Mouse (Mus musculus) forebrain, postnatal 0 days (tissue): ENCODE measurements around the gene Ccdc163. TPM values are rescaled to one million over a fixed set of nuclear protein-coding genes. Genes with fewer than 3 reads are reported as not detected.

Experiments
- ATAC-seq: fragments of 200-750 bp; cut with Nextera tagmentation; 2 replicates; pipeline ENCODE4 v1.8.0; 2017; ENCODE audit warnings: mild to moderate bottlenecking, moderate library complexity
- DNase-seq: peaks from one replicate; pipeline ENCODE4 v3.0.0-alpha.2; 2015
- H3K27ac ChIP-seq: fragments of 300-500 bp; sonication (generic); 2 replicates; pipeline ENCODE4 v1.5.1; 2014; ENCODE audit warnings: low read depth, mild to moderate bottlenecking, antibody characterized with exemption, low read length, moderate library complexity, mixed read lengths
- H3K27me3 ChIP-seq: fragments of 300-500 bp; sonication (generic); 2 replicates; pipeline ENCODE4 v1.6.1; 2014; ENCODE audit warnings: mild to moderate bottlenecking, low read length, mixed read lengths; ENCODE audit not compliant: insufficient read depth
- H3K36me3 ChIP-seq: fragments of 300-500 bp; sonication (generic); 2 replicates; pipeline ENCODE4 v1.6.1; 2014; ENCODE audit warnings: mild to moderate bottlenecking, moderate library complexity; ENCODE audit not compliant: insufficient read depth
- H3K4me1 ChIP-seq: fragments of 300-500 bp; sonication (generic); 2 replicates; pipeline ENCODE4 v1.6.1; 2014; ENCODE audit warnings: antibody characterized with exemption; ENCODE audit not compliant: insufficient read depth
- H3K4me2 ChIP-seq: fragments of 300-500 bp; sonication (generic); 2 replicates; pipeline ENCODE4 v1.6.1; 2014; ENCODE audit warnings: low read depth, mild to moderate bottlenecking, moderate library complexity
- H3K4me3 ChIP-seq: fragments of 300-500 bp; sonication (generic); 2 replicates; pipeline ENCODE4 v1.5.1; 2014; ENCODE audit warnings: low read depth, low read length, mixed read lengths
- H3K9ac ChIP-seq: fragments of 300-500 bp; sonication (generic); 2 replicates; pipeline ENCODE4 v1.6.1; 2014; ENCODE audit warnings: mild to moderate bottlenecking
- H3K9me3 ChIP-seq: fragments of 300-500 bp; sonication (generic); 2 replicates; pipeline ENCODE4 v1.6.1; 2016; ENCODE audit warnings: low read length
- CTCF ChIP-seq: sonication (generic); IDR thresholded peaks from 2 replicates; pipeline ENCODE4 v1.5.1; 2016; ENCODE audit warnings: antibody characterized with exemption, control low read depth, low read depth
- WGBS: fragments of 180-500 bp; shearing (Covaris S2); extraction: QIAGEN DNeasy Blood & Tissue Kit; methylation state at CpG from one replicate; pipeline ENCODE4 v1.1.7; 2014; 5-methylcytosine and 5-hydroxymethylcytosine counted together
- polyA plus RNA-seq: library from polyadenylated mRNA; unstranded; fragments of >200 nt; fragmentation: Nextera tagmentation; extraction: Ambion mirVana; gene quantifications from 2 replicates; pipeline ENCODE4 v1.2.1, GENCODE M21; 2015
- total RNA-seq: library from RNA; depleted of rRNA; stranded (reverse); fragments of >200 nt; gene quantifications from 2 replicates; pipeline ENCODE4 v1.2.3, GENCODE M21; 2014

Ccdc163 gene
- total and polyA plus RNA-seq, 2 experiments from 2014 or later: 5.3 to 13.2 TPM

GRCm38 (mm10) chr4:116768510-116768909 lies 60.2 kb downstream of the Ccdc163 start:
- no peak for TF ChIP-seq CTCF
- 92% methylated on average over 5 of the region's 5 CpGs for WGBS
- no peak for ATAC-seq
- Histone ChIP-seq H3K4me1 (no peaks in the 10 kb centered on the region), H3K9ac (no peak overlapping the region), H3K27ac (no peak overlapping the region), H3K27me3 (no peaks in the 10 kb centered on the region), H3K4me3 (no peak overlapping the region), H3K36me3 (no peaks in the 10 kb centered on the region), H3K4me2 (no peak overlapping the region), H3K9me3 (no peaks in the 10 kb centered on the region)
- DNase-seq: no peak

GRCm38 (mm10) chr4:116769060-116769459 lies 60.8 kb downstream of the Ccdc163 start:
- no peak overlapping the region for H3K27ac ChIP-seq
- no peak overlapping the region for H3K4me2 ChIP-seq
- ATAC-seq: no peak
- DNase-seq: no peak
- H3K4me1 ChIP-seq: no peaks in the 10 kb centered on the region
- no peak overlapping the region for H3K4me3 ChIP-seq
- no peak overlapping the region for H3K9ac ChIP-seq
- H3K27me3 ChIP-seq: no peaks in the 10 kb centered on the region
- no peak for TF ChIP-seq CTCF
- no peaks in the 10 kb centered on the region for H3K9me3 ChIP-seq
- H3K36me3 ChIP-seq: no peaks in the 10 kb centered on the region

- DNase-seq (no peak), ATAC-seq (no peak)
- no peak overlapping the region for H3K4me3 ChIP-seq
- H3K9me3 ChIP-seq: no peaks in the 10 kb centered on the region
- no peak for TF ChIP-seq CTCF
- 92% methylated on average over 5 of the region's 5 CpGs for WGBS
- H3K27me3 ChIP-seq: no peaks in the 10 kb centered on the region
- no peak overlapping the region for H3K4me2 ChIP-seq
- H3K4me1 ChIP-seq: no peaks in the 10 kb centered on the region
- no peak overlapping the region for H3K27ac ChIP-seq
- no peaks in the 10 kb centered on the region for H3K36me3 ChIP-seq
- H3K9ac ChIP-seq: no peak overlapping the region
Observed at GRCm38 (mm10) chr4:116776391-116776790, 68.1 kb downstream of the Ccdc163 start.

- H3K4me1 ChIP-seq: no peaks in the 10 kb centered on the region
- ATAC-seq (no peak), DNase-seq (no peak)
- TF ChIP-seq CTCF: no peak
- H3K36me3 ChIP-seq: no peaks in the 10 kb centered on the region
- H3K4me2 ChIP-seq: no peak overlapping the region
- H3K4me3 ChIP-seq: no peak overlapping the region
- 90% methylated on average over 3 of the region's 3 CpGs for WGBS
- H3K9me3 ChIP-seq: no peaks in the 10 kb centered on the region
- no peaks in the 10 kb centered on the region for H3K27me3 ChIP-seq
- H3K27ac ChIP-seq: no peak overlapping the region
- H3K9ac ChIP-seq: no peak overlapping the region
Observed at GRCm38 (mm10) chr4:116777079-116777478, 68.8 kb downstream of the Ccdc163 start.

GRCm38 (mm10) chr4:116780541-116780940 lies 72.2 kb downstream of the Ccdc163 start:
- ATAC-seq: no peak

GRCm38 (mm10) chr4:116781366-116781765 lies 73.1 kb downstream of the Ccdc163 start:
- WGBS: 50% methylated on average over 2 of the region's 2 CpGs
- H3K27ac ChIP-seq: no peak overlapping the region
- no peaks in the 10 kb centered on the region for H3K9me3 ChIP-seq
- no peak overlapping the region for H3K4me2 ChIP-seq
- H3K4me1 ChIP-seq: no peaks in the 10 kb centered on the region
- H3K36me3 ChIP-seq: no peaks in the 10 kb centered on the region
- no peak overlapping the region for H3K4me3 ChIP-seq
- H3K9ac ChIP-seq: no peak overlapping the region
- ATAC-seq: no peak
- TF ChIP-seq CTCF: no peak
- H3K27me3 ChIP-seq: no peaks in the 10 kb centered on the region
- DNase-seq: no peak

More at GRCm38 (mm10) chr4:116780541-116780940, 72.2 kb downstream of the Ccdc163 start:
- no peak for TF ChIP-seq CTCF
- H3K4me2 ChIP-seq: no peak overlapping the region
- WGBS: 79% methylated on average over 2 of the region's 2 CpGs
- no peak overlapping the region for H3K27ac ChIP-seq
- H3K4me1 ChIP-seq: no peaks in the 10 kb centered on the region
- DNase-seq: no peak
- no peak overlapping the region for H3K4me3 ChIP-seq
- H3K9ac ChIP-seq: no peak overlapping the region
- no peaks in the 10 kb centered on the region for H3K36me3 ChIP-seq
- no peaks in the 10 kb centered on the region for H3K27me3 ChIP-seq
- H3K9me3 ChIP-seq: no peaks in the 10 kb centered on the region

GRCm38 (mm10) chr4:116782171-116782570 lies 73.9 kb downstream of the Ccdc163 start:
- TF ChIP-seq CTCF: no peak
- no peak overlapping the region for H3K4me3 ChIP-seq
- no peaks in the 10 kb centered on the region for H3K4me1 ChIP-seq
- no peak overlapping the region for H3K4me2 ChIP-seq
- H3K9me3 ChIP-seq: no peaks in the 10 kb centered on the region
- H3K9ac ChIP-seq: no peak overlapping the region
- no peak overlapping the region for H3K27ac ChIP-seq
- WGBS: 9% methylated on average over 8 of the region's 8 CpGs
- DNase-seq: no peak
- no peaks in the 10 kb centered on the region for H3K27me3 ChIP-seq
- H3K36me3 ChIP-seq: no peaks in the 10 kb centered on the region
- no peak; the same call in 1 of the 2 replicates for ATAC-seq

GRCm38 (mm10) chr4:116786587-116786986 lies 78.3 kb downstream of the Ccdc163 start:
- 98% methylated on average over 1 of the region's 1 CpGs for WGBS
- Histone ChIP-seq H3K27ac (no peak overlapping the region), H3K27me3 (no peaks in the 10 kb centered on the region), H3K9me3 (no peaks in the 10 kb centered on the region), H3K9ac (no peak overlapping the region), H3K36me3 (no peaks in the 10 kb centered on the region), H3K4me3 (no peak overlapping the region), H3K4me1 (no peaks in the 10 kb centered on the region), H3K4me2 (no peak overlapping the region)
- ATAC-seq: no peak
- DNase-seq: no peak
- no peak for TF ChIP-seq CTCF
